Mouse (Mus musculus) cerebellum, postnatal 4 days (tissue): ENCODE measurements around the gene Lce1a2.
"Not testable (repeated sequence)": the region's sequence is repeated elsewhere in the genome, so short reads cannot be mapped to it uniquely, and the experiment has no call there.

Source experiments
- DNase-seq, 2 experiments: peaks; one replicate each; pipeline ENCODE4 v3.0.0; 2022; ENCODE audit warnings: low spot score in 2 of 2, mixed read lengths in 1 of 2

The Lce1a2 gene

GRCm38 (mm10) chr3:92670215-92670614, at the start of gene Lce1a2:
TSS of gene Lce1a2 (minus strand) at chr3:92670315.
- DNase-seq = no peak

DNA sequence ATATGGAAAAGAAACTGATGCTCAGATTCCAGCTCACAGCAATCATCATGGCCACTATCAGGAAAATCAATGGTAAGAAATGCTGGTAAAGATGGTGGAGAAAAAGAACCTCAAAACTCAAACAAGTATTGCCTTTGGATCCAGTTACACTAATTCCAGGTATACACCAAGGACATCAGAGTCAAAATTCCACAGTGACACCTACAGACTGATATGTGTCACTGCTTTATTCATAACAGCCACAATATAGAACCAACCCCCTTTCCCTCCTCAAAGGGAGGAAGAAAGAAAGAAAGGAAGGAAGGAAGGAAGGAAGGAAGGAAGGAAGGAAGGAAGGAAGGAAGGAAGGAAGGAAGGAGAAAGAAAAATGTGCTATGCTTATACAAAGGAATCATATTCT, 45.0 kb upstream of the Lce1a2 start:
- DNase-seq = no peak

DNA sequence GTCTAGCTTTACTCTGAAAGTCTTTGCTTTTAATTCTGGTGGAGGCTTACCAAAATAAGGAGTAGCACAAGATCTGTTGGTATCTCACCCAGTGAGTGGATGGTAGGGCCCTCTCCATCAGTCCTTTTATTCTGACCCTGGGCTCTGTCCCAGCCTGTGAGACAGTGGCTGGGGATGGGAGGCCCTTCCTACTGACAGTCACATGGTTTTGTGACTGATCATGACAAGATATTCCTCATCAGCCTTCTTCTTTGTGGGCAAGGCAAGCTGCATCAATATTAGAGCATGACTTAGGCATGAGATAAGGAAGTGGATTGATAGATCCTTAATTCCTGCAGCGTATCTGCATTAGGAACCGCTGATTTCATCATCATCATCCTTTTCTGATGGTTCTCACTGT, 38.9 kb upstream of the Lce1a2 start, which contains the start of gene Lce1e:
Gene Lce1e, minus strand, starts transcription at position 101 of the 400 bp plus-strand sequence.
- no peak for DNase-seq

- no peak for DNase-seq
Observed at GRCm38 (mm10) chr3:92694613-92695012, 24.5 kb upstream of the Lce1a2 start.

GRCm38 (mm10) chr3:92691688-92692087, 21.6 kb upstream of the Lce1a2 start:
- no peak for DNase-seq

GRCm38 (mm10) chr3:92689154-92689553, 19.0 kb upstream of the Lce1a2 start:
- DNase-seq = not testable (repeated sequence)

GRCm38 (mm10) chr3:92687110-92687509, 17.0 kb upstream of the Lce1a2 start, which contains the start of gene Lce1d:
TSS of gene Lce1d (minus strand) at chr3:92687210.
- no peak for DNase-seq

- no peak for DNase-seq
Observed at GRCm38 (mm10) chr3:92678947-92679346, 8.8 kb upstream of the Lce1a2 start, which contains the start of gene Lce1c. TSS of gene Lce1c (plus strand) at chr3:92679247.

GRCm38 (mm10) chr3:92656826-92657225, 13.3 kb downstream of the Lce1a2 start, which contains the start of gene Lce1b:
TSS of gene Lce1b (minus strand) at chr3:92656926.
- no peak for DNase-seq

- no peak for DNase-seq
Observed at GRCm38 (mm10) chr3:92648207-92648606, 21.9 kb downstream of the Lce1a2 start, which contains the start of gene Lce1a1. TSS of gene Lce1a1 (minus strand) at chr3:92648307.

- DNase-seq = no peak
Observed at GRCm38 (mm10) chr3:92639854-92640253, 30.3 kb downstream of the Lce1a2 start.

GRCm38 (mm10) chr3:92638653-92638991, 31.5 kb downstream of the Lce1a2 start:
- DNase-seq = no peak

DNA sequence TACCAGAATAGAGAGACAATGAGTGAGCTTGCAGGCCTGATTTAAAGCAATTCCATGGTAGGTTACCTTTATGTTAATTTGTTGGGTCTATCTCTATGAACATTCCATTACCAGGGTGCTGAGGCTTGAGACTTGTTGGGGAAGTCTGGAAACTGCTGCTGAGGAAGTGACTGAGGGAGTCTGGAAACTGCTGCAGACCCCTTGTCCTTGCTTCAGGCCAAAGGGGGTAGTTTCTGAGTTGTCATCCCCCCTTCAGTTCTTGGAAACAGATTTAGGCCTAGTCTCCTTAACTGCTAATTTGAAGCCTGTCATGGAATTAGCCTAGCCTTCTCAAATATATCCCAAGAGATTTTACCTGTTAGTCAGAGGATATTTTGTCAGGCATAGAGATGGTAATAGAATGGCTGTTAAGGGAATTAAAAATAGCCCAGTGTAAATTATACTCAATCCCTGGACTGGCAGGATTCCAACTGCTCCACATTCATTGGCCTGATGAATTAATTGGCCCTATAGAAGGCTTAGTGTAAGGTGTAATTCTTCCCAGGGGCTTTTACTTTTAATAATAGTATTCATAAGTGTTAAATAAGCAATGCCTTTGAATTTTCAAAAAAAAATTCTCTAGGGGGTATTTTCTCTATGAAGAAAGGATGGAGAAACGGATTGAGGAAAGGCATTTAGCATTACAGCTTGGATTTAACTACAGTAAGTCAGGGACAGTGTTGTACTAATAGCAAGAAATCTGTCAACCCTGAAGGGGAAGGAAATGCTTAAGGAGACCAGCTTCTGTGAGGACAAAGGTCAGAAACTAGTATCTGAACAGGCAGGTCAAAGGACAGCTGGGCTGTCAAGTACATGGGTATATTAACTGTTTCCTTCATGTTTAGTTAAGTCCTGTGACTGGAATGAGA, 32.1 kb downstream of the Lce1a2 start:
- DNase-seq = no peak

GRCm38 (mm10) chr3:92621560-92621959, 48.6 kb downstream of the Lce1a2 start, which contains the start of gene Lce6a:
TSS of gene Lce6a (minus strand) at chr3:92621660.
- DNase-seq = no peak
